Mouse (Mus musculus) neural tube, embryonic 12.5 days (tissue): ENCODE measurements around the gene Gm20388. TPM values are rescaled to one million over a fixed set of nuclear protein-coding genes. Genes with fewer than 3 reads are reported as not detected.

Experiments used
- ATAC-seq: fragments of 200-750 bp; cut with Nextera tagmentation; 2 replicates; pipeline ENCODE4 v1.8.0; 2017; ENCODE audit warnings: low read depth, mild to moderate bottlenecking, moderate TSS enrichment, moderate library complexity; ENCODE audit not compliant: low FRiP score
- H3K27ac ChIP-seq: fragments of 300-500 bp; sonication (generic); 2 replicates; pipeline ENCODE4 v1.5.1; 2016
- H3K27me3 ChIP-seq: fragments of 300-500 bp; sonication (generic); replicated peaks from 2 replicates; pipeline ENCODE4 v1.6.1; 2016; ENCODE audit warnings: mild to moderate bottlenecking
- H3K36me3 ChIP-seq: fragments of 300-500 bp; sonication (generic); 2 replicates; pipeline ENCODE4 v1.6.1; 2016; ENCODE audit warnings: mild to moderate bottlenecking
- H3K4me1 ChIP-seq: fragments of 300-500 bp; sonication (generic); 2 replicates; pipeline ENCODE4 v1.6.1; 2016
- H3K4me2 ChIP-seq: fragments of 300-500 bp; sonication (generic); replicated peaks from 2 replicates; pipeline ENCODE4 v1.6.1; 2016; ENCODE audit warnings: mild to moderate bottlenecking
- H3K4me3 ChIP-seq: fragments of 300-500 bp; sonication (generic); 2 replicates; pipeline ENCODE4 v1.5.1; 2016
- H3K9ac ChIP-seq: fragments of 300-500 bp; sonication (generic); 2 replicates; pipeline ENCODE4 v1.6.1; 2016; ENCODE audit warnings: mild to moderate bottlenecking
- H3K9me3 ChIP-seq: fragments of 300-500 bp; sonication (generic); 2 replicates; pipeline ENCODE4 v1.6.1; 2016; ENCODE audit warnings: mild to moderate bottlenecking
- WGBS: fragments of 180-500 bp; shearing (Covaris S2); methylation state at CpG from one replicate; pipeline ENCODE4 v1.1.7; 2016; 5-methylcytosine and 5-hydroxymethylcytosine counted together
- polyA plus RNA-seq: library from polyadenylated mRNA; unstranded; fragments of >200 nt; fragmentation: Nextera tagmentation; extraction: Ambion mirVana; gene quantifications from 2 replicates; pipeline ENCODE4 v1.2.1, GENCODE M21; 2016

The Gm20388 gene
- polyA plus RNA-seq, 1 experiment from 2014 or later = not detected

DNA sequence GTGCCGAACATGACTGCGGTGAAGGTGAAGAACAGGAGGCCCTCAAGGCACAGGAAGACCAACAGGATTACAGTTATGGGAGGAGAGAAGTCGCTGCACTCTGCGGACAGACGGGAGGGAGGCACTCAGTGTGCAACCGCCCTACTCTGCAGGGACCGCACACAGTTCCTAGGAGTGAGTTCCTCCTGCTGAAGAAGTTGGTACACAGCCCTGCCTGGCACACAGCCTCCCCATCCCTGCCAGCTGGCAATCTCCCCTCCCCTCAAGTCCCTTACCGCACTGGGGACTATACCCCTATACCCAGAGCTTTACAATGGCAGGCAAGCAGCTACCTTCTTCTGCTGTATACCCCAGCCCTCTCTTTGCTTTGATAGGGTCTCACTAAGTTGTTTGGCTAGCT is 172.6 kb downstream of the Gm20388 start:
- Histone ChIP-seq H3K9me3 (no peaks in the 10 kb centered on the region), H3K27me3 (no peaks in the 10 kb centered on the region), H3K4me3 (no peak overlapping the region), H3K4me1 (no peaks in the 10 kb centered on the region), H3K4me2 (no peak overlapping the region), H3K36me3 (peaks cover 71% of the 10 kb centered on the region), H3K27ac (no peak overlapping the region), H3K9ac (no peak overlapping the region)
- 95% methylated on average over 8 of the region's 8 CpGs for WGBS
- ATAC-seq = no peak

DNA sequence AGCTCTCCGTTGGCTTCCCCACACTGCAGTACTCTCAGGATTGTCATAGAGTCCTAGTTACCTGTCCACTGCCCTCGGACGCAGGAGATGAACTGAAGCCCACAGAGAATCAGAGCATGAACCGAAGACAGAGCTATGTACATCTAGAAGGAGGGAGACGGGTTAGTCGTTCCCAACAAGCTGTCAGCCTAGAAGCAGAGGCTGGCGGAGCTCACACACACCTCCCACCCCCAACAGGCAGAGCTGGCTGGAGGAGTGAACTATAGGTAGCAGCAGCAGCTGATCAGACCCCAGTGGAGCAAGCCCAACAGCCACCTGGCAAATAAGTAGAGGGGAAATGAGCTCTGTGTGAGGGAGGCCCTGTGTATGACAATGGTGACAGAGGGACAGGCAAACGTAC is 174.1 kb downstream of the Gm20388 start:
- Histone ChIP-seq H3K27ac (no peak overlapping the region), H3K27me3 (no peaks in the 10 kb centered on the region), H3K9me3 (no peaks in the 10 kb centered on the region), H3K4me3 (no peak overlapping the region), H3K4me1 (no peaks in the 10 kb centered on the region), H3K4me2 (no peak overlapping the region), H3K36me3 (peaks cover 79% of the 10 kb centered on the region), H3K9ac (no peak overlapping the region)
- no peak for ATAC-seq
- 91% methylated on average over 8 of the region's 8 CpGs for WGBS

GRCm38 (mm10) chr8:120089511-120089910 is 178.9 kb downstream of the Gm20388 start:
- Histone ChIP-seq H3K4me1 (no peaks in the 10 kb centered on the region), H3K36me3 (peaks cover 82% of the 10 kb centered on the region), H3K4me2 (no peak overlapping the region), H3K27me3 (no peaks in the 10 kb centered on the region), H3K4me3 (no peak overlapping the region), H3K9ac (no peak overlapping the region), H3K27ac (no peak overlapping the region), H3K9me3 (no peaks in the 10 kb centered on the region)
- no peak for ATAC-seq
- WGBS = 80% methylated on average over 7 of the region's 7 CpGs

DNA sequence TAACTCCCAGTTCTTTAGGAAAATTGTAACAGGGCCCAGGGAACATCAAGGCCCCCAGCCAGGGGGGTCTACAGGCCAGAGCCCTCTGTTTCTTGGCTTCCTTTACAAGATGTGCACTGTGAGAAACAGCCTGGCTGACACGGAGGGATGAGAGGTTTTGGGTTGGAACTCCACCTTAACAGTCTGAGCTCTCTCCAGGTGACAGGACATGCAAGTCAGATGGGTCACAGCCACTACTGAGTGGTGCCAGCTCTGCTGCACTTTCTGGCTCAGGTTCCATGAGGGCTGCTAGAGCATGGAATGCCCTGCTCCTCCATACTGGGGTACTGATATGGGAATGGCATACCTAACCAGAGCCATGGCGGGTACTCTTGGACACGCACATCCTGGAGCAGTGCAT is 180.4 kb downstream of the Gm20388 start:
- no peak overlapping the region for H3K9ac ChIP-seq
- no peaks in the 10 kb centered on the region for H3K4me1 ChIP-seq
- ATAC-seq = no peak
- H3K4me3 ChIP-seq = no peak overlapping the region
- no peaks in the 10 kb centered on the region for H3K9me3 ChIP-seq
- no peak overlapping the region for H3K4me2 ChIP-seq
- H3K36me3 ChIP-seq = peaks cover 67% of the 10 kb centered on the region
- H3K27ac ChIP-seq = no peak overlapping the region
- WGBS = 96% methylated on average over 3 of the region's 3 CpGs
- no peaks in the 10 kb centered on the region for H3K27me3 ChIP-seq

DNA sequence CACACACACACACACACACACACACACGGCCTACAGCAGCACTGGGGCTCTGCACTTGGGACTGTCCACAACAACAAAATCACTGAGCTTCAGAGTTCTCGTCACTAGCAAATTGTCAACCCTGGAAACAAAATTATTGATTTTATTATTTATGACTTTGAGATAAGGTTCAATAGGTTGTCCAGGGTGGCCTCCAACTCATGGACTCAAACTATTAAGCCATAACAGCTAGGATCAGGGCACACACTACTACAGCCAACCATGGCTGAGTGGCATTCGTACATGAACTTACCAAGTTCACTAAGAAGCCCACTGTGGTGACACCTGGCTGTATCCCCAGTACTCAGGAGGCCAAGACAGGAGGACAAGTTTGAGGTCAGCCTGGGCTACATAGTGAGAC is 182.5 kb downstream of the Gm20388 start:
- peaks cover 47% of the 10 kb centered on the region for H3K36me3 ChIP-seq
- H3K27me3 ChIP-seq = no peaks in the 10 kb centered on the region
- H3K4me3 ChIP-seq = no peak overlapping the region
- no peaks in the 10 kb centered on the region for H3K4me1 ChIP-seq
- no peaks in the 10 kb centered on the region for H3K9me3 ChIP-seq
- no peak overlapping the region for H3K9ac ChIP-seq
- ATAC-seq = no peak
- WGBS = 94% methylated on average over 3 of the region's 3 CpGs
- H3K27ac ChIP-seq = no peak overlapping the region
- no peak overlapping the region for H3K4me2 ChIP-seq

GRCm38 (mm10) chr8:120094801-120095200 is 184.2 kb downstream of the Gm20388 start:
- Histone ChIP-seq H3K4me2 (no peak overlapping the region), H3K27me3 (no peaks in the 10 kb centered on the region), H3K9ac (no peak overlapping the region), H3K4me1 (peaks cover 5% of the 10 kb centered on the region), H3K36me3 (peaks cover 38% of the 10 kb centered on the region), H3K27ac (no peak overlapping the region), H3K4me3 (no peak overlapping the region), H3K9me3 (no peaks in the 10 kb centered on the region)
- ATAC-seq = no peak
- 88% methylated on average over 10 of the region's 10 CpGs for WGBS

- no peak for ATAC-seq
- H3K4me1 ChIP-seq = peaks cover 14% of the 10 kb centered on the region
- 86% methylated on average over 2 of the region's 2 CpGs for WGBS
- no peak overlapping the region for H3K4me2 ChIP-seq
- H3K27me3 ChIP-seq = no peaks in the 10 kb centered on the region
- H3K9me3 ChIP-seq = no peaks in the 10 kb centered on the region
- no peak overlapping the region for H3K9ac ChIP-seq
- peaks cover 22% of the 10 kb centered on the region for H3K36me3 ChIP-seq
- no peak overlapping the region for H3K27ac ChIP-seq
- H3K4me3 ChIP-seq = no peak overlapping the region
These were observed 185.8 kb downstream of the Gm20388 start for GRCm38 (mm10) chr8:120096486-120096885.

DNA sequence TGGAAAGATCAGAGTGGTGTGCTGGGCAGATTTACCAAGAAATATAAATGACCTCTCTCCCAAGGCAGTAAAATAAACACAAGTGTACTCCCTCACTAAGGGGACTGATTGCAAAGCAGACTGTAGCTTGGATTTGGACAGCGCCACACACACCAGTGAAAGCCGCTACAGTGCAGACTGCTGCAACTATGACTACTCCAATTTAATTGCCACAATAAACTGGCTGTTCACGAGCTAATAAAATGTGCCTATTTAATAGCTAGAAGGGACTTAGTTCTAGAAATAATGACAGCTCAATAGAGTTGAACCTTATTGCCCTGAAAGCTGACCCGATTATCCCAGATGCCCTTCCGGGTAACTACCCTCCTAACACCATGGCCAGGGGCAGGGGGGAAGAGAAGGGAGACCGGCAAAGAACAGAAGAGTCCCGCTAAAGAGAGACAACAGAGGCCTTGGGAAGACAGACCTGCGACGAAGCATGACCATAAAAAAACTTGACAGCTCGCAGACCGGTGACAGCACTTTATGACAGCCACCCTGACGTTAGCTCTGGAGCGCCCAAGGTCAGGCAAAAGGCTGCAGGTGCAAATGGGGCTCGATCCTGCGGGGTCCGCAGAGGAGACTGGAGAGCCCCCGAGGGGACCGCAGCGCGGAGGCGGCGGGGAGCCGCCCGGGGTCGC is 189.9 kb downstream of the Gm20388 start:
- peaks cover 6% of the 10 kb centered on the region for H3K36me3 ChIP-seq
- H3K27me3 ChIP-seq = no peaks in the 10 kb centered on the region
- peak overlapping the region; percentile 97 for H3K4me3 ChIP-seq
- H3K4me2 ChIP-seq = peak overlapping the region; percentile 94
- peak overlapping the region; percentile 94 for H3K9ac ChIP-seq
- no peaks in the 10 kb centered on the region for H3K9me3 ChIP-seq
- WGBS = 3% methylated on average over 25 of the region's 25 CpGs
- peaks cover 26% of the 10 kb centered on the region for H3K4me1 ChIP-seq
- 0 out of 2 replicates have a peak, but pooled peaks have one; percentile 9 for ATAC-seq
- peak overlapping the region; percentile 50 for H3K27ac ChIP-seq

DNA sequence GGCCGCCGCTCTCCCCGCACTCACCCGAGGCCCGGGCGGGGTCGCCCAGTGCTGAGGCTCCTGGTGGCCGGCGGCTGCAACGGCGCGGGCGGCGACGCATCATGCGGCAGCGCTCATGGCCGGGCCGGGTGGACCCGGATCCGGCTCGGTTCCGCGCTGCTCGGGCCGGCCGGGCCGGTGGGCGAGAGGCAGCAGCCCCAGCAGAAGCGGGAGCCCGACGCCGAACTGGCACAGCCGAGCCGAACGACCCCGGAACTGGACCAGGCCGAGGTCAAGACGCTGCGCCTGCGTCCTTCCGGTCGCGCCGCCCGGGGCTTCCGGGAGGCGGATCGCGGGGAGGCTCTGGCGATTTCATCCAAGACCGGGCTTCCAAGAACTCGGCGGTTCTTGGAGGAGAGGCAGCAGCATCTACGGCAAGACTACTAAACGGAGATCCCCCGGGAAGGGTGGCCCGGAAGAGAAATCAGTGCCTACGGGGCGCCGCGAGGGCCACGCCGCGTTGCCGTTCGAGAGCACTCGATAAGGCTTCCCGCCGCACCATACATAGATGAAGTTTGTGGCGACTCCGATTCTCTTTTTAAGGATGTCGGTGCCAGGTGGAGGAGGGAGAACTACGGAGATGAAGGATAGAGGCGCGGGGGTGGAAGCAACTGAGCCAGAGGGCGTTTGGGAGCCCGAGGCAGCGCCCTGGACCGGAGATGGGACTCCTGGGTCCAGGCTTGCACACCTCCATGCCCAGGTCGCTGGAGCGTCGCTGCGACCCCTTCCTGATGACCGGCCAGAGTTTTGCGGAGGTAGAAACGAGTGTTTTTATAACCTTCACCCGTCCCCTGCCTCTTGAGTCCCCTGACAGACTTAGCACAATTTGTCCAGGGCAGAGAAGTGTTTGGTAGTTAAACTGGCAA is 190.7 kb downstream of the Gm20388 start, which contains the start of gene Zdhhc7:
Zdhhc7 (minus strand) TSS at position 415 of the 905 bp plus-strand sequence.
- Histone ChIP-seq H3K27ac (peak within 1 kb of the TSS; percentile 50), H3K4me2 (peak within 1 kb of the TSS; percentile 94), H3K9ac (peak within 1 kb of the TSS; percentile 94), H3K4me1 (peaks cover 26% of the 10 kb centered on the region), H3K27me3 (no peaks in the 10 kb centered on the region), H3K9me3 (no peaks in the 10 kb centered on the region), H3K4me3 (peak within 1 kb of the TSS; percentile 97), H3K36me3 (peaks cover 6% of the 10 kb centered on the region)
- peak; percentile 74 for ATAC-seq
- WGBS = under 1% methylated on average over 86 of the region's 88 CpGs

- no peak overlapping the region for H3K4me2 ChIP-seq
- H3K9me3 ChIP-seq = no peaks in the 10 kb centered on the region
- H3K4me3 ChIP-seq = no peak overlapping the region
- H3K27me3 ChIP-seq = no peaks in the 10 kb centered on the region
- 93% methylated on average over 9 of the region's 9 CpGs for WGBS
- H3K4me1 ChIP-seq = peaks cover 26% of the 10 kb centered on the region
- H3K36me3 ChIP-seq = peaks cover 6% of the 10 kb centered on the region
- H3K9ac ChIP-seq = no peak overlapping the region
- no peak for ATAC-seq
- H3K27ac ChIP-seq = no peak overlapping the region
These were observed 193.3 kb downstream of the Gm20388 start for GRCm38 (mm10) chr8:120103916-120104315.

GRCm38 (mm10) chr8:120104721-120105272 is 194.2 kb downstream of the Gm20388 start:
- Histone ChIP-seq H3K9ac (0 out of 2 replicates have a peak overlapping the region, but pooled peaks have one; percentile 13), H3K27me3 (no peaks in the 10 kb centered on the region; the same call in 1 of the 2 replicates), H3K4me3 (no peak overlapping the region), H3K27ac (no peak overlapping the region), H3K4me2 (no peak overlapping the region), H3K9me3 (no peaks in the 10 kb centered on the region), H3K4me1 (peaks cover 20% of the 10 kb centered on the region), H3K36me3 (peaks cover 6% of the 10 kb centered on the region)
- 60% methylated on average over 9 of the region's 9 CpGs for WGBS
- ATAC-seq = no peak

GRCm38 (mm10) chr8:120109149-120109548 is 198.5 kb downstream of the Gm20388 start:
- Histone ChIP-seq H3K27ac (no peak overlapping the region), H3K27me3 (peaks cover under 1% of the 10 kb centered on the region), H3K9me3 (no peaks in the 10 kb centered on the region), H3K4me2 (no peak overlapping the region), H3K36me3 (peaks cover 3% of the 10 kb centered on the region; the same call in 1 of the 2 replicates), H3K4me1 (peaks cover 7% of the 10 kb centered on the region), H3K4me3 (no peak overlapping the region), H3K9ac (no peak overlapping the region)
- WGBS = 15% methylated on average over 3 of the region's 3 CpGs
- no peak for ATAC-seq
